Mouse (Mus musculus) stomach, postnatal 0 days (tissue): ENCODE results near the gene Sesn2.

ENCODE experiments used
- CTCF ChIP-seq: IDR thresholded peaks from 2 replicates; pipeline ENCODE4 v1.5.1; 2016; ENCODE audit warnings: antibody characterized with exemption, low read depth, mild to moderate bottlenecking, moderate library complexity
- EP300 ChIP-seq: optimal IDR thresholded peaks from 2 replicates; pipeline ENCODE3; 2016; ENCODE audit warnings: antibody characterized with exemption

GRCm38 (mm10) chr4:132510352-132510798 lies at the start of gene Sesn2:
- TF ChIP-seq CTCF (no peak; the same call in 1 of the 2 replicates), EP300 (no peak)
